Mouse (Mus musculus) right cerebral cortex, adult 18-20 months (tissue): Measurements from ENCODE around the gene Chit1.

Source experiments
- DNase-seq: peaks from one replicate; pipeline ENCODE4 v3.0.0; 2022; ENCODE audit warnings: mixed read lengths

Gene Chit1

GRCm38 (mm10) chr1:134079477-134080163 lies 31.4 kb upstream of the Chit1 start:
- DNase-seq = no peak

GRCm38 (mm10) chr1:134080406-134080805 lies 30.6 kb upstream of the Chit1 start:
- DNase-seq = no peak

- DNase-seq = no peak
Measured at GRCm38 (mm10) chr1:134080881-134081450, 30.1 kb upstream of the Chit1 start.

GRCm38 (mm10) chr1:134082987-134083516 lies 28.0 kb upstream of the Chit1 start:
- DNase-seq = peak; percentile 91

- no peak for DNase-seq
Measured at GRCm38 (mm10) chr1:134083676-134084075, 27.4 kb upstream of the Chit1 start.

GRCm38 (mm10) chr1:134084128-134084527 lies 26.9 kb upstream of the Chit1 start:
- no peak for DNase-seq

- no peak for DNase-seq
Measured at GRCm38 (mm10) chr1:134086017-134086416, 25.0 kb upstream of the Chit1 start.

- no peak for DNase-seq
Measured at GRCm38 (mm10) chr1:134086811-134087398, 24.1 kb upstream of the Chit1 start.

- DNase-seq = no peak
Measured at GRCm38 (mm10) chr1:134089074-134089473, 22.0 kb upstream of the Chit1 start.

- no peak for DNase-seq
Measured at GRCm38 (mm10) chr1:134091851-134092250, 19.2 kb upstream of the Chit1 start.

GRCm38 (mm10) chr1:134092368-134092767 lies 18.7 kb upstream of the Chit1 start:
- DNase-seq = no peak

GRCm38 (mm10) chr1:134092852-134093770 lies 17.9 kb upstream of the Chit1 start:
- peak; percentile 93 for DNase-seq

- no peak for DNase-seq
Measured at GRCm38 (mm10) chr1:134093771-134094526, 17.1 kb upstream of the Chit1 start.

- DNase-seq = no peak
Measured at GRCm38 (mm10) chr1:134095033-134095612, 15.9 kb upstream of the Chit1 start.

- DNase-seq = no peak
Measured at GRCm38 (mm10) chr1:134095721-134096120, 15.3 kb upstream of the Chit1 start.

GRCm38 (mm10) chr1:134096264-134096934 lies 14.6 kb upstream of the Chit1 start:
- no peak for DNase-seq

- no peak for DNase-seq
Measured at GRCm38 (mm10) chr1:134097080-134097855, 13.8 kb upstream of the Chit1 start.

- no peak for DNase-seq
Measured at GRCm38 (mm10) chr1:134097956-134098725, 12.9 kb upstream of the Chit1 start.

- DNase-seq = peak; percentile 70
Measured at GRCm38 (mm10) chr1:134098726-134099515, 12.1 kb upstream of the Chit1 start.
